Mouse (Mus musculus) ES-CJ7 (cell line): ENCODE measurements at regions not wholly inside any gene's neighbourhood (a gene's known extent, or its start where the extent isn't known, plus 50 kb on each side); places are given as distances from the start of the nearest gene placed in this dataset.

ENCODE experiments used
- DNase-seq: peaks from one replicate; pipeline ENCODE4 v3.0.0; 2011; ENCODE audit warnings: low read depth, low spot score

GRCm38 (mm10) chr2:47263690-47264089 lies 1550.2 kb upstream of the Acvr2a start:
- no peak for DNase-seq

- DNase-seq, result no peak
Measured at GRCm38 (mm10) chr2:47265901-47266300, 1548.0 kb upstream of the Acvr2a start.

GRCm38 (mm10) chr2:47295546-47295945 lies 1518.4 kb upstream of the Acvr2a start:
- DNase-seq, result peak; percentile 4

GRCm38 (mm10) chr2:47302056-47302455 lies 1511.9 kb upstream of the Acvr2a start:
- no peak for DNase-seq

- peak; percentile 2 for DNase-seq
Measured at GRCm38 (mm10) chr2:47330574-47330973, 1483.3 kb upstream of the Acvr2a start.

- DNase-seq, result no peak
Measured at GRCm38 (mm10) chr2:47334406-47335113, 1479.3 kb upstream of the Acvr2a start.

- DNase-seq, result no peak
Measured at GRCm38 (mm10) chr2:47363476-47363875, 1450.4 kb upstream of the Acvr2a start.

- DNase-seq, result peak; percentile 86
Measured at GRCm38 (mm10) chr2:47368296-47368695, 1445.6 kb upstream of the Acvr2a start.
